Mouse (Mus musculus): ENCODE measurements around the gene Ccdc32.

Ccdc32 gene

DNA sequence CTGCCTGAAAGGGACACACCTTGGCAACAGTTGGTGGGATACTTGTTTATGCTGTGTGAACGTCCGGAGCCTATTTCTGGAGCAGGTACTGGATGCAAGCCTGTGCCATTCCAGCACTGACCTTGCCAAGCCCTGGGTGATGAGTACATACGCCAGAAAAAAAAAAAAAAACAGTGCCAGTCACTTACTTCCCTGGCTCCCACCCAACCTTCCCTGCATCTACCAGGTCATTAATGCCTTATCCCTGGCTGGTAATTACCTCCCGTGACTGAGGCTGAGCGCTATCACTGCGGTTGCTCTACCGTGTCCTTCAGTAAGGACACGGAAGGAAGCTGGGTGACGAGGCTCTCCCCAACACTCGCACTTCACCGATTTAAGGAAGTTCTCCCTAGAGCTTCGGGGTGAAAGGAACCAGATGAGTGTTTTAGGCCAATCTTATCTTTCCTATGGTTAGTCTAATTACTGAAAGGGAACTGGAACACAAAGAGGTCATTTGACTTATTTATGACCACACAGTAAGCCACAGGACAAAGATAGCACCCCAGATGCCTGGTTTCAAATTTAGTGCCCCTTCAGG, 13.5 kb downstream of the Ccdc32 start:
- peak; percentile 94 for DNase-seq (ENCODE audit: low read depth)

DNA sequence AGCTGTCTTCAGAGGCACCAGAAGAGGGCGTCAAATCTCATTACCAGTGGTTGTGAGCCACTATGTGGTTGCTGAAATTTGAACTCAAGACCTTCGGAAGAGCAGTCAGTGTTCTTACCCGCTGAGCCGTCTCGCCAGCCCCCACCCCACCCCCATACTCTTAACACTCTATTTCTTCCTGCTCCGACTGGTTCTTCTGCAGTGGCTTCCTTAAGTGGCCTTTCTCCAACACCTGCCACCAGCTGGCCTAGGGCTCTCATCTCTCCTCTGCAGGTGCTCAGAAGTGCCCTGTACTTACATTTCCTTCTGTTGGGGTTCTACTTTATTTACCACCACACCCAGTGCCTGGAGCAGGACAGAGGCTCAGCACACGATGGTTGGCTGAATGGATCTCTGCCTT, 14.2 kb downstream of the Ccdc32 start:
- peak; percentile 11 for DNase-seq (ENCODE audit: low read depth)

DNA sequence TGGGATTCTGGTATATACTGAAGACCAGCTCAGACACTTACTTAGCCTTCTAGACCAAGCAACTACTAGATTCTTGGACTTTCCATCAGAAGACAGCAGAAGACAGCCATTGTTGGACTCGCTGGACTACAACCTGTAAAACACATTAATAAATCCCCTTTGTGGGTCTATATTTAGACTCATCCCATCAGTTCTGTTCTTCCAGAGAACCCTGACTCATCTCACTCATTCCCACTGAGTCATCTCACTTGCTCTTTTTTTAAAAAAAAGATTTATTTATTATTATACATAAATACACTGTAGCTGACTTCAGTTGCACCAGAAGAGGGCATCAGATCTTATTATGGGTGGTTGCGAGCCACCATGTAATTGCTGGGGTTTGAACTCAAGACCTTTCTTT, 19.8 kb downstream of the Ccdc32 start:
- peak; percentile 10 for DNase-seq (ENCODE audit: low read depth)

DNA sequence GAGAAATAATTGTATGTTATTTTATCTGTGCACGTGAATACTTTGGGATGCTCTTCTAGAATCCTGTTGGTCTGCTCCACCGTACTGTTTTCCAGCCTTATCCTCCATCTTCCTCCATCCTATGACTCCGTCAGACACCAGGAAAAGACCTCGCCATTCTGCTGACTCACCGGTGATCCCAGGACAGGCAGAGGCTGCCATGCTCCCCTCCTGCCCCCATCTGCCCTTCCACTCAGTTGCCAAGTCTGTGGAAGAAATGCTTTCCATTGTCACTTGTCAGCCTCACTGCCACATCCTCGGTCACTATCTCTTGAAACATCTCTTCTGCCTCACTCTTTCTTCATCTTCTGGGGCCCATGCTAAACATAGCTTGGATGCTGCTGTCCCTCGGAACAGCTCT, 22.3 kb downstream of the Ccdc32 start:
- DNase-seq (ENCODE audit: low read depth), result no peak

DNA sequence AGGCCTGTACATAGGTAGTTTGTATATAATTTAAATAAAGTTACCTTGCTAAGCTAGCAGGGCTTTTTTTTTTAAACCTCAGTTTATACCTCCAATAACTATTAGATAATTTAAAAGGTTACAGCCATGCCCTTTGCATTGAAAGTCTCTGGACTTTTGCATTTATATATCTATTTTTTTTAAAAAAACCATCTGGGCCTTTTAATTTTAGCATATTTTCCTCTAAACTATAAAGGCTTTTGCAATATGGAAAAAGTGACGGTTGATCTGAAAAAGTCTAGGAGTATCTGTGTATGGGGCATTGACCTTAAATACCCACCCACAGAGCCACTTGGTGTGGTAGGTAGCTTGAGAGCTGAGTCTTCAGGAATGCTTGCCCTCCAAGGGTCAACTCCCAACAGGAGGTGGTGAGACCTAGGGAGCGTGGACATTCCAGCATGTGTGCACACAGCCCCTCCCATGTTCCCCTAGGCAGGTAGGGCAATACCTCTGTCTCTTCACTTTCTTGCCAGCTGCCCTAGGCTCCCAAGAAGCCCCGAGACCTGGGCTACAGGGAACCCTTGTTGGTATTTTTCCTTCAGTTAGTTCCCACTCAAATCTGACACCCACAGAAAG, 30.1 kb downstream of the Ccdc32 start:
- DNase-seq (ENCODE audit: low read depth), result no peak

DNA sequence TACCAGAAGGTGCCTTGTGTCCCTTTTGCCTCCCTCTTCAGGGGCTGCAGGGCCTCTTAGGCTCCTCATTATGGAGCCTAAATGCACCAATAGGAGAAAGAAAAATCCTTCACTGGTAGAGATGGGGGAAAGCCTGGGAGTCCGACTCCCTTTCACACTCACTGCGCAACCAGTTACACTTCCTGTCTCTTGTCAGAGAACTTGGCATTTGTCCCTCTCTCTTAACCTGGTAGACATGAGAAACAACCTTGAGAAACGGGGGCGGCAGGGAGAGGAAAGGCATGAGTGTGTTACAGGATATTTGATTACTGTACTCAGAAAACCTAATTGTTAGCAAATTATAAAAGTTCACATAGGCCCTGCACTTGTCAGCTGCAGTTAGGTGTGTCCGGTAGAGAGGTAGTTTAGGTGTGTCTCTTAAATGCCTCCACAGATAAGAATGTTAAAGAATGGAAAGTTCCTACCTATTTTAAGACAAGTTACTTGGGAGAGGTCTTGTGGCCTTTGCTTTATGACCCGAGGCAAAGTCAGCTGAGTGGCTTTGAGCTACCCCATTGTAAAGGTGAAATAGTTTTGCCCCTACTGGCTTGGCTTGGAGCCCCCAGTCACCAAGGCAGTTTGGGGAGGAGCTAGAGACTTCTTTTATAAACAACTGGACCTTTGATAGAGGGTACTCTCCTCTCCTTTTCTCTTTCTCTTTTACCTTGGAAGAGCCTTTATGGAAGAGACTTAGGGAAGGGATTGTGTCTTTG, 30.9 kb downstream of the Ccdc32 start:
- no peak for DNase-seq (ENCODE audit: low read depth)

DNA sequence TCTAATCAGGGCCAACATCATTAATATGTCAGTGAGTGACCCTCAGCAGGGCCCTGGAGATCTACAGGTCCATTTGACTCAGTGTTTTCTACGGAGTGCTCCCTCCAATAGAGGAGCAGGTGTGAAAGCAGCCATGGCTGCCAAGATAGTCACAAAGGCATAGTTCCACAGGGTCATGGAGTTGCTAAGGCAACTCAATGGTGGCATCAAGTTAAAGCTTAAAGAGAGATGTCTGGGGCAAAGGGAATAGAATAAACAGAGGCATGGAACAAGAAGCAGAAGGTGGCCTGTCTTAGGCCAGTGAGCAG, 32.4 kb downstream of the Ccdc32 start:
- DNase-seq (ENCODE audit: low read depth), result no peak

DNA sequence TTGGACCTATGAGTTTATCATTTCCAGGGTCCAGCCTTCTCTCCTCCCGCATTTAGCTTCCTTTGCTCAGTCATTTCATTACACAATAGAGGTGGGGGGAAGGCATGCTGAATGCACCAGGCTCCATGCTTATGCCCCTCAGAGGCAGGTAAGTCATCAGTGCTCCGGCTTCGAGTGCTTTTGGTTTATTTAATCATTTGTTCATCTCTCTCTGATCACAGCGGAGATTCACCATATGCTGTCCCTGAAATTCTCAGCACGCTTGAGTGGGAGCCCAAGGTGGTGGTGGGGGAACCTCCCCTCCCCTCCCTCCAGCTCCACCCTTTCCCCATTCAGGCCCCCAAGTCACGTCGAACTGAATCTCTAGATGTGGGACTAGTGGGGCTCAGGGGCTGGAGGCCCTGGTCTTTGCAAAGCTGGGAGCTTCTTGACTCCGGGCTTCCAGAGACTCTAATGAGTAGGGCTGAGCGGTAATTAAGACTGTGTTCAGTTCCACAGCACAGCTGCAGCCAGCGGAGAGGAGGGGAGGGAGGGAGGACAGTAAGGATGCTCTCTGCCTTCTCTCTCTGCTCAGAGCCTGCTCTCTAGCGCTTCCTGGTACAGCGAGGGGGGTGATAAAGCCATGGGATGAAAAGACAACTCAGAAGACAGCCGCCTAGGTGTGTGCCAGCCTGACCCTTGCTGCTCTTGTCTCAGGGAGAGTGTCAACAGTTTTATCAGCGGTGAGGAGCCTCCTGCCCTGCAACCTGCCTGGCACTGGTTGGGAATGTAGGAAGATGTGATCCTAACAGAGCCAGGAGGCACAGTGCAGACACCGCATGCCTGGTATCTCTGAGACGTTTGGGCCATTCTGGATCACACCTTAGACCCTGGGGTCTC, 33.0 kb downstream of the Ccdc32 start:
- no peak for DNase-seq (ENCODE audit: low read depth)

DNA sequence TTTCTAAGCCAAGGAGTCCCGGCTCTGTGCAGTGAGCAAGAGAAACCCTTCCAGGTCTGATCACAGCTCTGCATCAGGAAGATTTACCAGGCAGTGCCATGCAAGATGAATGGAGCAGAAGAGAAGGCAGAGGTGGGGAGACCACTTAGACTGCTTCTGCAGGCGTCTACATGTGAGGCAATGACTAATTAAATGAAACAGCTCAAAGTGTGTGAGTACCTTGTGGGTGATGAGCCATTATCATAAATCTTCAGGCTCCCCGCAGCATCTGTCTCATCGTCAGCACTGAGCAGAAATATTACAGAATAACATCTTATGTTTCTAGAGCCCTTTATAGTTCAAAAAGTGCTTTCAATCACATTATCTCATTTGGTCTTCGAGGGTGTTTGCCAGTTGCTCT, 33.7 kb downstream of the Ccdc32 start:
- no peak for DNase-seq (ENCODE audit: low read depth)

DNA sequence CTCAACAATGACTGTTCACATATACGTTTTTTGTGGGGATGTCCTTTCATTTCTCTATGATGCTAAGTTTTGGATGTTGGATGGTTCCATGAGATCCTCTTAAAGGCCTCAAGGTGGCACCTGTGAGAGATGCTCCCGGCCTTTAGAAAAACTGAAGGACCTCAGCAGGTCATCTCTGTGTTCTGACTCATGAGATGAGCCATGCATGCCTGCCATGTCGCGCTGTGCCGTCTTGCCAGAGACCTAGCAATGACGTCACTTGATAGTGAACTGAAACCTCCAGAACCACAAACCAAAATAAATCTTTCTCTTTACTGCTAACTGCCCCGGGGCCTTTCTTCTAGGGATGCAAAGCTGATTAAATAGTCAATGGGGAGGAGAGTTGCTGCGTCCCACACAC, 45.4 kb downstream of the Ccdc32 start:
- DNase-seq (ENCODE audit: low read depth), result peak; percentile 45

DNA sequence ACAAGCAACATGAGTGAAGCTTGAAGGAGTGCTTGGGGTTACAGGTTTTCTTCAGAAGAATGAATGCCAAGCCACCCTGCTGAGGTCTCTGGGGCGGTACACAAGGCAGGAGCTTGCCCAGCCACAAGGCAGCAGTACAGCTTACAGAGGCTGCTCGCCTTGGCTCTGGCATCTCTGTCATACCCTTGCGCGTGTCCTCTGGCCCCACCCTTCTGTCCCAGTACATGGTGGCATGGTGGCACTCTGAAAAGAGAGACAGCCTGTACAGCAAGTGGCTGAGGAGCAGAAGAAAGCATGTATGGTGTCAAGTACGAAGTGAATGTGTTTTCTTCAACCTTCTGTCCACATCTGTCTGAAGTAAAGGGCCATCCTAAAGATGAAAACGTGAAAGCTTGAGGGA, 48.4 kb downstream of the Ccdc32 start:
- no peak for DNase-seq (ENCODE audit: low read depth)

DNA sequence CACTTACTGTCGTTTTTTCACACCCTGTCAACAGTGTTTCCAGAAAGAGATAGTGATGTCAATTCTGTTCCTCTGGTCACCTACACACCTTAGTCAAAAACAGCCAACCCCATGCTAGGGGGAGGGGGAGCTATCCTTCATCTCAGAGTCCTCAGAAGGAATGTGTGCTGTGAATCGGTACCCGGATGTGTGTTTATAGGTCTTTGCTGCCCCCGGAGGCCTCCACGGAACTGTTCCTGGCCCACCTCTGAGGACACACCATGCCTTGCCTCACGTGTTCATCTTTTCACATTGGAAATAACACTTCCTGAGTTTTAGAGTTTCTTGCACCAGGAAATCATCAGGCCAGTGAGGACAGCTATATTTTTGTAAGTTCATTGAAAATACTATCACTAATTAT, 51.1 kb downstream of the Ccdc32 start:
- DNase-seq (ENCODE audit: low read depth), result peak; percentile 44

DNA sequence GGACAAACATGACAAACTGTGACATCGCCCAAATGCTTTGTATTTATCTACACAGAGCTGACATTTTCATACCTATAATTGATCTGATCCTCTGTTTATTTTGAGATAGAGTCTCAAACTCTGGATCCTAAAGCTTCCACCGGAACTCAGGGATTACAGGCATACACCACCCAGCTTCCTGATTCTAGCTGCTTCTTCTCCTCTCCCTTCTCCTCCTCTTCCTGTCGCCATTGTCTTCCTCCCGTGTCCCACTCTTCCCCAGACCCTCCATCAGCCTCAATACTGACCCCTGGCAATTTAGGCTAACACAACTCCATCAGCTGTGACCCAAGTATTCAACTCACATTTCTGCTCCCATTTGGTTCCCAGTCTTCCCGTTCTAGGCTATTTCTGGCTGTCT, 52.3 kb downstream of the Ccdc32 start:
- no peak for DNase-seq (ENCODE audit: low read depth)

DNA sequence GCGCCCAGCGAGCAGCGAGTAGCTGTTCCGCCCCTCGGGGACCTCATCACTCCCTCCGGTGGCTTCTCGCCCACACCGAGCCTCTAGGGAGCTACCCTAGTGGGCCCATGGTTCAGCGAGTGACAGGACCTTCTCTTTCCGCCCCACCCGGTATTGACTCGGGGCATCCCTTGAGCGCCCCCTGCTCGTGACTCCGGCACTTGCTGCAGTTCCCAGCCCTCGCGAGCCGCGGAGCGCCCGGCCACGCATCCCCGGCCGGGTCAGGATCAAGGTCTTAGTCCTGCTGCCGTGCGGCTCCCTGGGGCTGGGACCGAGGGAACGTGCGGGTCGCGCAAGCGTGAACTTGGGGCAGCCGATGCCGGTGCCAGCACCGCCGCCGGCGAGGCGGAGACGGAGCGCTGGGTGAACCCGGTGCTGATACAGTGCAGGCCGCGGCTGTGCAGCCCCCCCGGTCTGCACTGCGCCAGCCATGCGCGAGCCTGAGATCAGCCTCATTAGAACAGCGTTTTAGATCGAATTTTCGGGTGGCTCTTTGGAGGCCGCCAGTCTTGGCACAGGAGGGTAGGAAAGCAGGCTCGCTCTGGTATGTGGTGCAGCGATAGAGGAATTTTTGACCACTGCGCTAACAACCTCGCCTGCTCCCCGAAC, 52.8 kb downstream of the Ccdc32 start:
- no peak for DNase-seq (ENCODE audit: low read depth)

DNA sequence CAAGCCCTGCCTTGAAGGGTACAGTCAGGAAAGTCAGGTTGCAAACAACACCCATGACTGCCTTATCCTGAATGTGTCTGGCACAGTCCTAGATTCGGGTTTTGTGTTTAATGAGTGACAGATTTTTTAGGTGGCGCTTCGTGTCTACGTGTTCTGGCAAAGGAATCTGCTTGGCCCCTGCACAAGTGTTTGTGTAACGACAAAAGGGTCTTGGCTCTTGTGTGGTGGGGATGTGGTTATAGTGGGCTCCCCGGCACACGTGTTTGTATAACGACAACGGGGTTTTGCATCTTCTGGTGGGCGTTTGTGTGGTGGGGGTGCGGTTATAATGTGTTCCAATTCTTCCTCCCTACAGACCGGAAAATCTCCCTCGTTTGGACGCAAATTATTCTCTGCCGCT, 53.3 kb downstream of the Ccdc32 start:
- no peak for DNase-seq (ENCODE audit: low read depth)

DNA sequence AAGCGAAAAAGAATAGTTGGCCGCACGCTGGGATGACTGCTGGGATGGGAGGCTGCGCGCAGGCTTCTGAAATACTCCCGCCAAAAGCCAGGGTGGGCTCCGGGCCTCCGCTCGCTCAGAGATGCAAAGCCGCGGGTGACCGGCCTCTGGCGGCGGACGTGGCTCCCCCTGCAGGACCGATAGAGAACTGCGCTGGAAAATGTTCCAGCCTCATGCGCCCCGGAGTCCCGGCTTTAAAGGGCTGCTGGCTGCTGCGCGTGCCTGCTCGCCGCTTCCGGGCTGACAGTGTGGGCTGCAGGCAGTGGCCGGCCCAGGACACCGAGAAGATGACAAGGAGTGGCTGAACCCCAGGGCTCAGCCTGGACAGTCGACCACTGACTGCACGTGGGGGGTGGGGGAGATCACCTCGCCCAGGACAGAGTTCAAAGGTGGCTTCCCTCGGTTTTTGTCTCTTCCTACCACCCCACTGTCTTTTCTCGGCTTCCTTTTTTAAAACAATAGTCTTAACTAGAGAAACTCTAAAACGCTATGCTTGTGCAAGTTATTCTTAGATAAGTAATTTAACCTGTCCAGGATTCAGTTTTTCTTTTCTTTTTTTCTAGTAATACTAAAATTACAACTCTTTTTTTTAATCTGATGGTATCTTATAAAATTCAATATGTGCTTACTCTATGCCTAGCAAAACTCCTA, 56.4 kb downstream of the Ccdc32 start:
- peak; percentile 85 for DNase-seq (ENCODE audit: low read depth)

DNA sequence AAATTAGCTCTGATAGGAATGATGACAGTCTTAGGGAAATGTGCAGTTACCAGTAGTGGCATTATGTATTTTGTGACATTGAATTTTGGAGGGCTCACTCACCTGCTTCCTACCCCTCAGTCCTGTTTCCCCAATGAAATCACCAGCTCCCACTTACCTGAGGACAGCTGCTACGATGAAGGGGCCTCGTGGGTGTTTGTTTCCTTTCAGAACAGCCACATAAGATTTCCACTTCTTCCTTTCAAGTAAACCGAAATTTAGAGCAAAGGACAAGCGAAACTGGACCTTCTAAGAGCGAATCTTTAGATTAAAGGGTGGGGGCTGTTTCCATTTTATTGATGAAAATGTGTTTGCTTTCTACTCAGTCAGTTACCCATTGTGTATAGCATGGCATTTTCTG, 57.1 kb downstream of the Ccdc32 start:
- no peak for DNase-seq (ENCODE audit: low read depth)

DNA sequence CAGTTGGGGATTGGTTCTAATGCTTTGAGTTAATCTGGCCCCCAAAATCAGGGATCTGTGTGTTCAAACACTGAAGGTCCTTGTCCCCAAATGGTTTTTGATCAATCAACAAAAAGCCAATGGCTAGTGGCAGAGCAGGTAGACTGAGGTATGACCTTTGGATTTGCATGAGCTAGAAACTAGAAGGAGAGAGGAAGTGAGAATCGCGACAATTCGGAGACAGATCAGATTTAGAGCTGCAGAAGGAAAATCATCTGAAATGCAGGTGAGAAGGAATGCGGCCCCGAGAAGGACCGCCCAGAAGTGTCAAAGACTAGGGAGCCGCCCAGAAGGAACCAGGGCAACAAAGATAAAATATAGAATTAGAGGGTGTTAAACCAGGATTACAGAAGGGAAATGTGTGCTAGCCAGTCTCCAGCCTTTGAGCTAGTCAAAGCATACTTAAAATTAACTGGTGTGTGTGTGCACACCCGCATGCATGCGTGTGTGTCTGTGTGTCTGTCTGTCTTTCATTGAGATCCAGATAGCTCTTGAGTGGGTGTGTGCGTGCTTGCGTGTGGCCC, 59.5 kb downstream of the Ccdc32 start:
- no peak for DNase-seq (ENCODE audit: low read depth)

Data from 416B (cell line).